Mouse (Mus musculus): ENCODE data around the gene Snrnp40.

DNA sequence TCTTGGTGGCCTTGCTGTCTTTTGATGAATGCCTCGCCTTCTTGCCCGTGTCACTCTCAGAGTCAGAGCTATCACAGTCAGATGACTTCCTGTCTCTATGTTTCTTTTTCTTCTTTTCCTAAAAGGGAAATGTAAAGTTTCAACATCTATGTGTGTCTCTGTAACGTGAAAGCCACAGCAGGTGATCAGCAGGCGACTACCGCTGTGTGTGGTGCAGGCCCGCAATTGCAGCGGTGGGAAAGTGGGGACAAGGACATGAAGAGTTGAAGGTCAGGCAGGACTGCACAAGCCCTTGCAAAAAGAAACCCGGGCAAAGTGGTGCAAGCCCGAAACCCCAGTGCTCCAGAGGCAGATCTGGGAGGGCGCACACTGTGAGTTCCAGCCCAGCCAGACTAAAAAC, 43.2 kb upstream of the Snrnp40 start:
- no peak; the same call in 1 of the 2 replicates for TF ChIP-seq CTCF (conservative IDR thresholded peaks at IDR 0.05; ENCODE audit: insufficient read depth, insufficient read length, low read depth, low read length)
- TF ChIP-seq POLR2A (IDR thresholded peaks at IDR 0.05; ENCODE audit: low read depth, low read length), result no peak

All from kidney, adult 2 months (tissue).